Mouse (Mus musculus): ENCODE measurements around the gene 9930021J03Rik. TPM values are rescaled to one million over a fixed set of nuclear protein-coding genes. Genes with fewer than 3 reads are reported as not detected.

9930021J03Rik gene
- polyA plus RNA-seq (2017; shearing (Covaris generic)) = 1 to 10 TPM; 6.5 to 8.8 TPM

DNA sequence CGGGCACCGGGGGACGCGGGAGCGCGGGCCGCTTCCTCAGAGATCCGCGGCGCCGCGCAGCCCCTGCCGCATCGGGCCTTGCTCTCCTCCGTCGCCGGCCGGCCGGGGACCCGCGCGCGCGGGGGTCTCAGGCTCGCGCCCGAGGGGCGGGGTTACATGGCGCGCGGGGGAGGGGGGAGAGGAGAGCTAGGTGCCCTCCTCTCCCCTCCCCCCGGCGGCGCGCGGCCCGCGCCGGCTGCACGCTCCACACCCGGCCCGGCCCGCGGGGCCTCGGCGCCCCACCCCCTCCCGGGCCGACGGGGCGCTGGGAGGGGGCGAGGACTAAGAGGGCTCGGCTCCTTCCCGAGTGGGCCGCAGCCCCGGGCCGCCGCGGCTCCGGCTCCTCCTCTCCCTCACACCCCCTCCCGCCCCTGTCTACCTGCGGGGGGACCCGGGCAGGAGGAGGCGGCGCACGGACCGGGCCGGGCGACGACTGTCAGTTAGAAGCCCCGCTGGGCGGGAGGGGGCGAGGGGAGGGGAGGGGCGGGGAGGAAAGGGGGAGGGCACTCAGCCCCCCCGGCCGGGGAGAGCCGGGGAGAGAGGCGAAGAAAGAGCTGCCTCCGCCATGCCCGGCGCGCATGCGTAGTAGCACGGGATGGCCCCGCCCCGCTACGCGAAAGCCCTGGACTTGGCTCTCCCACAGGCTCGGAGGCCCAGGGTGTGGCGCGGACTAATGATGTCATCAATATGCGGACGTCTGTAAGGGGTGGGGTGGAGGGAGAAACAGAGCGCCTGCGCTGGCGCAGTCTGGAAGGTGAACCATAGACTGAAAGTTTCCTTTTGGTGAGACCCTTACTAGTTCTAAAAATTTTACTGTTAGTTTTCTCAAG lies at the start of gene 9930021J03Rik:
TSS of gene 9930021J03Rik (minus strand) at position 73 of the 869 bp plus-strand sequence.

DNA sequence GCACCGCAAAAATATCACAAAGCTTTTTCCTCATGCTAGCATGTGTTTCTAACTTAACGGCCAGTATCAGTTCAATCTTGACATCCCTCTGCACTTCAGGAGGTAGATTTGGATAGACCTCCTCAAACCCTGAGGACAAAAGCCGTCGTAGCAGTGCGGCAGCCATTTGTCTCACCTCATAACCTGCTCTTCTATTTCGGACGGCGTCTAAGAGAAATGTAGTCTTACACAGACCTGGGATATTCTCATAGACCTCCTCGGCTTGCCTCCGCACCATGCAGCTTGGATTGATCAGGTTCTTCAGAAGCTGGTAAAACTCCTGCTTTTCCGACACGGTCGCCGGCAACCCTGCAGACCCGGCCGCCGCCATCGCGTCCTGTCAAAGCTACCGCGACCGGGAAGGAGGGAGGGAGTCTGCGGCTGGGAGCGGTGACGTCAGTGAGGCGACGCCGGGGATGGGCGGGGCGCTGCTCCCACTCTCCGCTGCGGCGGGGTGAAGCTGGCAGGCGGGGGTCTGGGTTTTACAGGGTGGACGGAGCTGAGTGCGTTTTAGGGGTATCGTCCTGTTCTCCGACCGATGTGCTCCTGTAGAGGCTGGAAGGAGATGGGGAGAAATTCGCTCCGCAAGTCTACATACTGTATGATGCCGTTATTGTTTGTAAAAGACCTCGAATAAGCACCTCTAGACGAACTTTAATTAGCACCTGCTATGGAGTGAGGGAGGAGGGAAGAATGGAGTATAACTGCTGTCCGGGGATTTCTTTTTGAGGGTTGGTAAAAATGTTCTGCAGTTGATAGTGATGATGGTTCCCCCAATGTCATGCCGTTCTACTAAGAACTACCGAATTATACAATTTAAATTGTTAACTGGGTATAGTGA lies 7.0 kb upstream of the 9930021J03Rik start, which contains the start of gene Ranbp6:
TSS of gene Ranbp6 (minus strand) at position 394 of the 880 bp plus-strand sequence.

DNA sequence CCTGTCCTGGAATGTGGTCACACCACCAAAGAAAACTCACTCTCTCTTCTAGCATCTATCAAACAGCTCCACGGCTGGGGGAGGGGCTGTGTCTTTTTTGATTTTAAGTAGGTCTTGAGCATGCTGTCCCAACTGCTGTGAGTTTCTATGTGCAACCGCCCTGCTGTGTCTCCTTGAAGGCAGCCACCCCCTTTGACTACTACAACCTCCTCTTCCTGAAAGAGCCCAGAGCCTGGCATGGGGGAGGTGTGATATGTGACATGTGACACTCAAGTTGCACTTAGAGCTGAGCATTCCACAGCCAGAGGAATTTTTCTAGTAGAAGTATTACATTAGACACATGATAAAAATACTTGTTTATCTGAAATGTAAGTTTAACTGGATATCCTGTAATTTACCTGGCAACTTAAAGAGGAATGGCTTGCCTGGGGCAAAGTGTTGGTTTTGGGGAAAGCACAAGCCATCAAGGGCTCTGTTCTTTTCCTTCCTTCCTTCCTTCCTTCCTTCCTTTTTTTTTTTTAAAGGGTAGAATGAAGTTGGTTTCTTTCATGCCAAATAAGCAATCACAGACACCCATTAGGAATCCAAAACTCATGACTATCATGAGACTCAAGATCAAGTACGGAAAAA lies 108.4 kb downstream of the 9930021J03Rik start, which contains the start of gene Mlana:
TSS of gene Mlana (plus strand) at position 580 of the 630 bp plus-strand sequence.

Other genes starting within 250 kb of the 9930021J03Rik start
- gene Ermp1, start 157.6 kb downstream of the 9930021J03Rik start, polyA plus RNA-seq (2017; shearing (Covaris generic)) = 10 to 100 TPM; 21.7 to 55.2 TPM
- gene Mlana, start 108.2 kb downstream of the 9930021J03Rik start, polyA plus RNA-seq (2017; shearing (Covaris generic)) = under 1 TPM in 1 of 2 experiments, not detected in 1; 0.41 TPM
- gene Ranbp6, start 7.0 kb upstream of the 9930021J03Rik start, polyA plus RNA-seq (2017; shearing (Covaris generic)) = 10 to 100 TPM in 1 of 2 experiments, 1 to 10 TPM in 1; 9.4 to 12.2 TPM
- gene Il33, start 119.1 kb upstream of the 9930021J03Rik start, polyA plus RNA-seq (2017; shearing (Covaris generic)) = not detected
- gene Trpd52l3, start 197.8 kb upstream of the 9930021J03Rik start, polyA plus RNA-seq (2017; shearing (Covaris generic)) = not detected
- 100 to 1,000 TPM in 1 of 2 experiments, 10 to 100 TPM in 1; 65.3 to 116 TPM for gene Uhrf2, start 224.5 kb upstream of the 9930021J03Rik start, polyA plus RNA-seq (2017; shearing (Covaris generic))

Measured in activated CD4-positive, CD25-positive, alpha-beta regulatory T cell (primary cell).